Mouse (Mus musculus) kidney, adult 2 months (tissue): ENCODE measurements at regions not wholly inside any gene's neighbourhood (a gene's known extent, or its start where the extent isn't known, plus 50 kb on each side); places are given as distances from the start of the nearest gene placed in this dataset.

Experiments used
- CTCF ChIP-seq: fragments of 200-500 bp; conservative IDR thresholded peaks from 2 replicates; pipeline ENCODE4 v1.5.1; 2011; ENCODE audit warnings: low read depth, mild to moderate bottlenecking, control low read depth, low read length, moderate library complexity, mixed read lengths; ENCODE audit not compliant: insufficient read depth, insufficient read length
- POLR2A ChIP-seq: fragments of 200-500 bp; IDR thresholded peaks from one replicate; pipeline ENCODE4 v1.6.1; 2011; ENCODE audit warnings: low read depth, low read length, control low read depth

DNA sequence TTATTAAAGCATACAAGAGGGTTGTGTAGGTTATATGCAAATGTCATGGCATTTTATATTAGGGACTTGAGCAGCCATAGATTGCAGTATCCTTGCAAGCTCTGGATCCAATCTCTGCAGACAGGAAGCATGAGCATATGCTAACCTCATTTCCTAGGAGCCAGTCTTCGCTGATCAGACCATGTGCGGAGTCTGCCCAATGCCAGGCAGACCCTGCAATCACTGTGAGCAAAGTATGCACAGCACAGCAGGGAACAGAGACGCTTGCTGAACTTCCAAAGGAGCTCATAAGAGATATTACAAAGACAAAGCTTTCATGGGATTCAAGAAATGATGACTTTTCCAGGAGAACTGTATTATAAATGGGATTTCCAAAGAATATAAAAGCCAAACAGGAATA lies 65.2 kb upstream of the Fbxl4 start:
- no peak for TF ChIP-seq CTCF
- TF ChIP-seq POLR2A: no peak
